Mouse (Mus musculus) left cerebral cortex, adult 6 months (tissue): ENCODE data around the gene Gm6793. TPM values are rescaled to one million over a fixed set of nuclear protein-coding genes. Genes with fewer than 3 reads are reported as not detected.

Experiments used
- long read RNA-seq, 2 experiments: library from polyadenylated mRNA; unstranded; transcript quantifications; one replicate each; pipeline ENCODE4 v2.0.0; 2019 to 2020
- polyA plus RNA-seq: library from polyadenylated mRNA; unstranded; fragments of <200 nt; fragmentation: Nextera tagmentation; gene quantifications from 2 replicates; pipeline ENCODE4 v1.2.3, GENCODE M21; 2021

The Gm6793 gene
- polyA plus RNA-seq = not detected in 2 replicates
- long read RNA-seq, experiment 1 = 0 reads
- long read RNA-seq, experiment 2, partial matches to known transcripts = 0 of 1 reads
- long read RNA-seq, experiment 2, other reads (novel, unspliced or antisense) = 0 of 1 reads

DNA sequence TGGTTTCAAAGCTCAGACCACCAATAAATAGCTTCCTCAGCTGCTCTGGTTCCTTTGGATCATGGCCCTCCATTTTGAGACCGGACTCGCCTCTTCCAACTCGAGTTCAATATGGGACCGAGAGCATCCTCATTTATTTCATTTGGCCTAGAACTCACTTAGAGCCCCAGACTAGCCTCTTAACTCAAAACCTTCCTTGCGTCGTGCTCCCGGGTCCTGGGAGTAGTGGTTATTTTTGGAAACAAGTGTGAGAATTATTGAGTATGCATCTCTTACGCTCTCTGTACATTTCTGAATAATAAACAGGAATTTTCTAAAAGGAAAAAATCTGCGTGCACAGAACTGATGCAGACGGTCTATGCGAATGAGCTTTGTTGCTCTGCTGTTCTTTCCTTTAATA is at the start of gene Gm6793:
Gm6793 (minus strand) TSS at position 101 of the 400 bp plus-strand sequence.

GRCm38 (mm10) chr8:112010997-112011815 is 3.6 kb downstream of the Gm6793 start, which contains the start of the genes Kars and Terf2ip:
TSS of gene Kars (minus strand) at chr8:112011323.
TSS of gene Terf2ip (plus strand) at chr8:112011398.

GRCm38 (mm10) chr8:111992013-111992702 is 22.7 kb downstream of the Gm6793 start, which contains the start of gene Adat1:
TSS of gene Adat1 (minus strand) at chr8:111992302.

Other genes with a start within 250 kb of the Gm6793 start
- 163 and 191 TPM in 2 replicates for gene Cfdp1, start 160.7 kb downstream of the Gm6793 start, polyA plus RNA-seq
- gene Tmem170, start 138.3 kb downstream of the Gm6793 start, polyA plus RNA-seq = 3.8 and 5.4 TPM in 2 replicates
- gene Chst5, start 104.6 kb downstream of the Gm6793 start, polyA plus RNA-seq = 1.3 and 2.1 TPM in 2 replicates
- 8.2 and 9.0 TPM in 2 replicates for gene Tmem231, start 81.2 kb downstream of the Gm6793 start, polyA plus RNA-seq
- gene Gabarapl2, start 74.3 kb downstream of the Gm6793 start, polyA plus RNA-seq = 492 and 602 TPM in 2 replicates
- gene Adat1, start 22.7 kb downstream of the Gm6793 start, polyA plus RNA-seq = 1.7 TPM in 2 replicates
- gene Kars, start 3.7 kb downstream of the Gm6793 start, polyA plus RNA-seq = 48.2 and 71.0 TPM in 2 replicates
- 36.8 and 47.5 TPM in 2 replicates for gene Terf2ip, start 3.6 kb downstream of the Gm6793 start, polyA plus RNA-seq